Mouse (Mus musculus): ENCODE results near the gene Ccdc134. TPM values are rescaled to one million over a fixed set of nuclear protein-coding genes. Genes with fewer than 3 reads are reported as not detected.

Ccdc134 gene
- polyA plus RNA-seq, 1 experiment from 2014 or later, result 27.6 TPM

- Histone ChIP-seq H3K27ac (replicated peaks) (no peak overlapping the region), H3K4me2 (replicated peaks) (no peak overlapping the region), H3K4me3 (replicated peaks) (no peak overlapping the region), H3K9me3 (replicated peaks) (no peaks in the 10 kb centered on the region), H3K9ac (no peak overlapping the region), H3K36me3 (peaks cover 96% of the 10 kb centered on the region), H3K27me3 (no peaks in the 10 kb centered on the region), H3K4me1 (no peaks in the 10 kb centered on the region)
- ATAC-seq (ENCODE audit: insufficient number of reproducible peaks, low FRiP score, low TSS enrichment, low read depth), result no peak
- 94% methylated on average over 9 of the region's 9 CpGs for WGBS
Measured at GRCm38 (mm10) chr15:82175091-82175490, 47.4 kb downstream of the Ccdc134 start.

GRCm38 (mm10) chr15:82177743-82178290, 50.1 kb downstream of the Ccdc134 start:
- WGBS, result 85% methylated on average over 7 of the region's 7 CpGs
- Histone ChIP-seq H3K36me3 (peaks cover 96% of the 10 kb centered on the region), H3K27ac (replicated peaks) (no peak overlapping the region), H3K9ac (no peak overlapping the region), H3K4me2 (replicated peaks) (no peak overlapping the region), H3K4me3 (replicated peaks) (no peak overlapping the region), H3K9me3 (replicated peaks) (peaks cover 5% of the 10 kb centered on the region; the same call in 1 of the 2 replicates), H3K4me1 (no peaks in the 10 kb centered on the region), H3K27me3 (no peaks in the 10 kb centered on the region)
- no peak for ATAC-seq (ENCODE audit: insufficient number of reproducible peaks, low FRiP score, low TSS enrichment, low read depth)

DNA sequence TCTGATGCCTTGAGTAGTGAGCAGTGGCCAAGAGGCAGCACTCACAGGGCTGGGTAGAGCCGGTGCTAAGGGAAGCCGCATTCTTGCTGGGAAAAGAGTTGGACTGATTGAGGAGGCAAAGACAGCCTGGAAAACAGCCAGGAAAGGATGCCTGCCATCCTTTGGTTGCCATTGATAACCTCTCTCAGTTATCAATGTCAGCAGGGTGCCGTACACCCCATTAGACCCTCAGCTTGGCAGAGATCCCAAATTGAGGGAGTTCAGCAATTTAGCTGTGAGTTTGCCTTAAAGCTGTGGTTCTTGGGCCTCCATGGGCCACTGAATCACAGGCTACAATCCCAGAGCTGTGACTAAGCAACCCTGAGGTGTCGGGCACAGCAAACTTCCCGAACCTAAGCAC, 53.4 kb downstream of the Ccdc134 start:
- Histone ChIP-seq H3K36me3 (peaks cover 100% of the 10 kb centered on the region), H3K27me3 (no peaks in the 10 kb centered on the region), H3K27ac (replicated peaks) (no peak overlapping the region), H3K9ac (no peak overlapping the region), H3K9me3 (replicated peaks) (peaks cover 5% of the 10 kb centered on the region; the same call in 1 of the 2 replicates), H3K4me2 (replicated peaks) (no peak overlapping the region), H3K4me3 (replicated peaks) (no peak overlapping the region), H3K4me1 (no peaks in the 10 kb centered on the region)
- ATAC-seq (ENCODE audit: insufficient number of reproducible peaks, low FRiP score, low TSS enrichment, low read depth), result no peak
- 88% methylated on average over 5 of the region's 5 CpGs for WGBS

DNA sequence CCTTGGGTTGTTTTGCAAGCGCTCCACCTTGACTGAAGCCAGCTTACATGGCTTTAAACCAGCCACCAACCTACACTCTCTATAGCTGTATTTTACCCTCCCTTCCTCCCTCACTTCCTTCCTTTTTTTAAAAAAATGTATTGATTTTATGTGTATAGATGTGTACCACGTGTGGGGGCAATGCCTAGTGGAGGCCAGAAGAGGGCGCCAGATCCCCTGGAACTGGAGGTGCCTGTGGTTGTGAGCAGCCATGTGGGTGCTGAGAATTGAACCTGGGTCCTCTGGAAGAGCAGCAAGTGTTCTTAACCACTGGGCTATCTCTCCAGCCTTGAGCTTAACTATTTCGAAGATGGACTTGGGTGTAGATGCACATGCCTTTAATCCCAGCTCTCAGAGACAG, 54.6 kb downstream of the Ccdc134 start:
- Histone ChIP-seq H3K4me3 (replicated peaks) (no peak overlapping the region), H3K36me3 (peaks cover 100% of the 10 kb centered on the region), H3K9ac (no peak overlapping the region), H3K4me2 (replicated peaks) (no peak overlapping the region), H3K4me1 (no peaks in the 10 kb centered on the region), H3K27ac (replicated peaks) (no peak overlapping the region), H3K9me3 (replicated peaks) (peaks cover 5% of the 10 kb centered on the region; the same call in 1 of the 2 replicates), H3K27me3 (no peaks in the 10 kb centered on the region)
- no peak for ATAC-seq (ENCODE audit: insufficient number of reproducible peaks, low FRiP score, low TSS enrichment, low read depth)
- 96% methylated on average over 4 of the region's 4 CpGs for WGBS

- no peaks in the 10 kb centered on the region for H3K27me3 ChIP-seq
- 69% methylated on average over 10 of the region's 10 CpGs for WGBS
- no peak overlapping the region for H3K9ac ChIP-seq
- H3K4me1 ChIP-seq, result no peaks in the 10 kb centered on the region
- H3K36me3 ChIP-seq, result peaks cover 99% of the 10 kb centered on the region
- H3K27ac ChIP-seq (replicated peaks), result no peak overlapping the region
- H3K4me3 ChIP-seq (replicated peaks), result no peak overlapping the region
- ATAC-seq (ENCODE audit: insufficient number of reproducible peaks, low FRiP score, low TSS enrichment, low read depth), result no peak
- peaks cover 5% of the 10 kb centered on the region; the same call in 1 of the 2 replicates for H3K9me3 ChIP-seq (replicated peaks)
- H3K4me2 ChIP-seq (replicated peaks), result no peak overlapping the region
Measured at GRCm38 (mm10) chr15:82183596-82183995, 55.9 kb downstream of the Ccdc134 start.

GRCm38 (mm10) chr15:82184183-82184582, 56.5 kb downstream of the Ccdc134 start:
- H3K36me3 ChIP-seq, result peaks cover 98% of the 10 kb centered on the region
- H3K27me3 ChIP-seq, result no peaks in the 10 kb centered on the region
- no peak overlapping the region for H3K4me2 ChIP-seq (replicated peaks)
- peaks cover 5% of the 10 kb centered on the region; the same call in 1 of the 2 replicates for H3K9me3 ChIP-seq (replicated peaks)
- H3K4me1 ChIP-seq, result no peaks in the 10 kb centered on the region
- H3K4me3 ChIP-seq (replicated peaks), result no peak overlapping the region
- H3K9ac ChIP-seq, result no peak overlapping the region
- ATAC-seq (ENCODE audit: insufficient number of reproducible peaks, low FRiP score, low TSS enrichment, low read depth), result no peak
- WGBS, result 80% methylated on average over 7 of the region's 7 CpGs
- no peak overlapping the region for H3K27ac ChIP-seq (replicated peaks)

- peaks cover 5% of the 10 kb centered on the region; the same call in 1 of the 2 replicates for H3K9me3 ChIP-seq (replicated peaks)
- H3K36me3 ChIP-seq, result peaks cover 98% of the 10 kb centered on the region
- H3K27ac ChIP-seq (replicated peaks), result no peak overlapping the region
- H3K4me1 ChIP-seq, result no peaks in the 10 kb centered on the region
- WGBS, result 90% methylated on average over 10 of the region's 10 CpGs
- no peak overlapping the region for H3K4me3 ChIP-seq (replicated peaks)
- no peak overlapping the region for H3K9ac ChIP-seq
- no peaks in the 10 kb centered on the region for H3K27me3 ChIP-seq
- H3K4me2 ChIP-seq (replicated peaks), result no peak overlapping the region
- no peak for ATAC-seq (ENCODE audit: insufficient number of reproducible peaks, low FRiP score, low TSS enrichment, low read depth)
Measured at GRCm38 (mm10) chr15:82184656-82185055, 56.9 kb downstream of the Ccdc134 start.

- Histone ChIP-seq H3K27me3 (no peaks in the 10 kb centered on the region), H3K4me3 (replicated peaks) (no peak overlapping the region), H3K9ac (no peak overlapping the region), H3K4me2 (replicated peaks) (no peak overlapping the region), H3K9me3 (replicated peaks) (peaks cover 5% of the 10 kb centered on the region; the same call in 1 of the 2 replicates), H3K27ac (replicated peaks) (no peak overlapping the region), H3K36me3 (peaks cover 98% of the 10 kb centered on the region), H3K4me1 (no peaks in the 10 kb centered on the region)
- WGBS, result 85% methylated on average over 14 of the region's 14 CpGs
- no peak for ATAC-seq (ENCODE audit: insufficient number of reproducible peaks, low FRiP score, low TSS enrichment, low read depth)
Measured at GRCm38 (mm10) chr15:82185062-82185783, 57.5 kb downstream of the Ccdc134 start.

DNA sequence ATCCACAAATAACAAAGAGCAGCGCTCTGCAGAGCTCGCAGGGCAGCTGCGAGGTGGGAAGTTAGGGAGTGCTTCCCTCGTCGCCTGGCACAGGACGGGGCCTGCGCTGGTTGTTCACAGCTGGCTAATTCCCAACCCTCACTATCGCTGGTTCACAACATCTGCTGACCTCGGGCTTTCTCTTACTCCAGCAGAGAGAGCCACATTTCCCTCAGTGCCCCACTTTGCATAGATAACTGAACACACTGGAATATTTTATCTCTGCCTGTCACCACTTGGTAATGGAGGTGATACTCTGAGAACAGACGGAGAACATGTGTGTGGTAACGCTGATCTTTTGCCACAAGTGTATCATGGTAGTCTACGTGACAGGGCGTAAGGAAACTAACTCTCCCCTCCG, 58.4 kb downstream of the Ccdc134 start:
- H3K27me3 ChIP-seq, result no peaks in the 10 kb centered on the region
- peaks cover 93% of the 10 kb centered on the region for H3K36me3 ChIP-seq
- ATAC-seq (ENCODE audit: insufficient number of reproducible peaks, low FRiP score, low TSS enrichment, low read depth), result no peak
- WGBS, result 79% methylated on average over 14 of the region's 14 CpGs
- no peaks in the 10 kb centered on the region for H3K4me1 ChIP-seq
- H3K9ac ChIP-seq, result no peak overlapping the region
- no peak overlapping the region for H3K4me3 ChIP-seq (replicated peaks)
- no peak overlapping the region for H3K4me2 ChIP-seq (replicated peaks)
- no peak overlapping the region for H3K27ac ChIP-seq (replicated peaks)
- peaks cover 5% of the 10 kb centered on the region; the same call in 1 of the 2 replicates for H3K9me3 ChIP-seq (replicated peaks)

GRCm38 (mm10) chr15:82186931-82187330, 59.2 kb downstream of the Ccdc134 start:
- WGBS, result 84% methylated on average over 5 of the region's 5 CpGs
- peaks cover 93% of the 10 kb centered on the region for H3K36me3 ChIP-seq

GRCm38 (mm10) chr15:82187401-82187800, 59.7 kb downstream of the Ccdc134 start:
- WGBS, result 82% methylated on average over 4 of the region's 4 CpGs
- Histone ChIP-seq H3K4me1 (no peaks in the 10 kb centered on the region), H3K27me3 (no peaks in the 10 kb centered on the region), H3K36me3 (peaks cover 93% of the 10 kb centered on the region), H3K9me3 (replicated peaks) (no peaks in the 10 kb centered on the region), H3K4me3 (replicated peaks) (no peak overlapping the region), H3K27ac (replicated peaks) (no peak overlapping the region), H3K4me2 (replicated peaks) (no peak overlapping the region), H3K9ac (no peak overlapping the region)
- no peak for ATAC-seq (ENCODE audit: insufficient number of reproducible peaks, low FRiP score, low TSS enrichment, low read depth)

More at GRCm38 (mm10) chr15:82186931-82187330, 59.2 kb downstream of the Ccdc134 start:
- Histone ChIP-seq H3K4me1 (no peaks in the 10 kb centered on the region), H3K4me2 (replicated peaks) (no peak overlapping the region), H3K9me3 (replicated peaks) (peaks cover 3% of the 10 kb centered on the region; the same call in 1 of the 2 replicates), H3K27ac (replicated peaks) (no peak overlapping the region), H3K27me3 (no peaks in the 10 kb centered on the region), H3K4me3 (replicated peaks) (no peak overlapping the region), H3K9ac (no peak overlapping the region)
- no peak for ATAC-seq (ENCODE audit: insufficient number of reproducible peaks, low FRiP score, low TSS enrichment, low read depth)

Measured in embryonic facial prominence, embryonic 15.5 days (tissue).